Mouse (Mus musculus): Measurements from ENCODE around the gene Gm20458. TPM values are rescaled to one million over a fixed set of nuclear protein-coding genes. Genes with fewer than 3 reads are reported as not detected.

Gene Gm20458
- total RNA-seq, 2 experiments from 2014 or later, result 3.8 to 6.5 TPM

GRCm38 (mm10) chr2:164497691-164498268 is 37.0 kb downstream of the Gm20458 start:
- DNase-seq (ENCODE audit: low spot score), result no peak

- no peak for DNase-seq (ENCODE audit: low spot score)
Measured at GRCm38 (mm10) chr2:164499317-164499716, 38.5 kb downstream of the Gm20458 start.

DNA sequence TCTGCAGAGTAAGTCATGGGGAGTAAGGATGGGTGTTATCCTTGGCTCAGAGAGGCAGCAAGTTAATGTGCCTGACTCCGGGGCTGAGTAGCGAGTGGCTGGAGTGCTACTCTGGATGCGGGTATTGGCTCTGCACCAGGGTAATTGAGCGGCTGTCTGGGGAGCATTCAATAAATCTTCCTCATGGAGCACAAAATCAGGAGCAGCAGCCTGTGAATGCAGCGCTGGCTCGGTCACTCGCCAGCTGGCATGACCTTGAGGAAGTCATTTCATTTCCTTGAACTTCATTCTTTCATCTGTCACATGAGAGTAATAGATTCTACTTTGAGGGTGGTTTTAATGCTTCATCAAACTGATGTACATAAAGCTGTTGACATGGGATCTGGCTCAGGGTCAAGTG is 39.7 kb downstream of the Gm20458 start:
- no peak for DNase-seq (ENCODE audit: low spot score)

GRCm38 (mm10) chr2:164504919-164505318 is 44.2 kb downstream of the Gm20458 start:
- no peak for DNase-seq (ENCODE audit: low spot score)

DNA sequence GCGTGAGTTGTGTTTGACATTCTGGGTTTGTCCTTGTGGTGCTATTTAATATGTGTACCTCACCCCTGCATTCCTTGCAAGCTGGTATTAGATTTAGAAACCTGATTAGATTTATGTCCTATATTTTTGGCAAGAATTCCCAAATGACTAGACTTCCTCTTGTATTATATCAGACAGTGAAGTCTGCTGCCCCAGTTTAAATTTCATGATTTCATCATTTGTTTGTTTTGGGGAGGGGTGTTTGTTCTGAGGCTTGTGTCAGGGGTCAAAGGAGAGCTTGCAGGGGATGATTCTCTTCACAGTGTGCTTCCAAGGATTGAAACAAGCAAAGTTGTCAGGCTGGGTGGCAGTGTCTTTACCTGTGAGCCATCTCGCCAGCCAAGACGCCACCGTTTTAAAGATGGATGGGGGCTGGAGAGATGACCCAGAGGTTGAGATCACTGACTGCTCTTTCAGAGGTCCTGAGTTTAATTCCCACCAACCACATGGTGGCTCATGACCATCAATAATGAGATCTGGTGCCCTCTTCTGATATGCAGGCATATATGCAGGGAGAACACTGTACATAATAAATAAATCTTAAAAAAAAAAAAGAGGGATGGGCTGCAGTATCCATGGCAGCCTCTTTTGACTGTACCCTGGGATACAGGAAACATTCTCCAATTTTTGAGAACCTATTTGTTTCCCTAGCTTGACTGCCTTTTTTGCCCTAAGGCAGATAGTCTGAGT is 45.0 kb downstream of the Gm20458 start:
- DNase-seq (ENCODE audit: low spot score), result no peak

- DNase-seq (ENCODE audit: low spot score), result no peak
Measured at GRCm38 (mm10) chr2:164507811-164508210, 47.0 kb downstream of the Gm20458 start.

DNA sequence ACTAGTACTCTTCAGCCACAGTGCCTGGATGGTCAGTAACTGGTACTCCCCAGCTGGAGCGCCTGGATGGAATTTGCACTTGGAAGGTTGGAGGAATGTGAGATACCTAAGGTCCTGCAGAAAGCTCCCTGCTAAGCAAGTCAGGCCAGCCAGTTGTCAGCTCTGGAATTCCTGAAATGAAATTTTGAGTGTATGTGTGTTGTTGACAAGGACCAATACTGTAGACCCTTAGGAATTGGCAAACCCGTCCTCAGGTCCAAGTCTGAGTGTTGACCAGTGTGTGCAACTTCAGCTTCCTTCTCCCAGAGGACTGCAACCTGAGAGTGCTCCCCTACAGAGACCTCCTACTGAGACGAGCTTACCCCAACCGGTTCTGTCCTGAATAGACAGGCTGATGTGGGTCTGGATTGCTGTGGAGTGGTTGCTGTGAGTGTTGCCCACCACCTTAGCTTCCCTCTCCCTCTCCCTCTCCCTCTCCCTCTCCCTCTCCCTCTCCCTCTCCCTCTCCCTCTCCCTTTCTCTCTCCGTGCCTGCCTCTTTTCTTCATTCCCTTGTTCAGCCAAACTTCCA is 49.9 kb downstream of the Gm20458 start:
- no peak for DNase-seq (ENCODE audit: low spot score)

DNA sequence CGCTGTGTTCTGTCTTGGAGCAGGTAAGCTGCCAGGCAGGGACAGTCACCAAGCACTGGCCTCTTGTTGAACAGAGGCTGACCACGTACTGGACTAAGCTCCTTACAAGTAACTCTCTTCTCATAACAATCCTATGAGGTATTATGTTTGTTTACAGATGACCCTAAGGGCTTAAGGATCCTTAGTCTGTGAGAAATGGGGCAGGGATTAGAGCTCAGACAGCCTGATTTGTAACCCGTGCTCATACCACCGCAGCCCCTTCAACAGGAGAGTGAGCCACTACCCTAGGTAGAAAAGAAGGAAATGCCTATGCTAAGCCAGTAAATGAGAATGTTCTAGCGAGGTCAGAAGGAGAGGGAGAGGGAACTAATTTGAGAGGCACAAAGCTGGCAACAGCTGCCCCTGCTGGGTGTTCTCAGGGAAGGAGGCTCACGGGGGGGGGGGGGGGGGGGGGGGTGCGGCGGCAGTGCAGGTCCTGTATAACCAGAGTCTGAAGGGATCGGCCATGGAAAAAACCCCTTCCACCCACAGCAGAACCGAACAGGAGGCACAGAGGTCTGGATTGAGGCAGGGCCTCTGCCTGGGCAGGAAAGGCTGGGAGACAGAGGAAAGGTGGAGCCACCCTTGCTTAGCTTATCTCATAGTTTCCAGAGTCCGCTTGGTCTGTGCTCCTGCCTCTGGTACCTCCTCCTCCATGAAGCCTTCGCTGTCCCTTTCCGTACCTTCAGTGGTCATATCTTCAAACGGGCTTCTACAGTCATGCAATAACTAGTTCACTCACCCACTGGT is 51.5 kb downstream of the Gm20458 start:
- no peak for DNase-seq (ENCODE audit: low spot score)

DNA sequence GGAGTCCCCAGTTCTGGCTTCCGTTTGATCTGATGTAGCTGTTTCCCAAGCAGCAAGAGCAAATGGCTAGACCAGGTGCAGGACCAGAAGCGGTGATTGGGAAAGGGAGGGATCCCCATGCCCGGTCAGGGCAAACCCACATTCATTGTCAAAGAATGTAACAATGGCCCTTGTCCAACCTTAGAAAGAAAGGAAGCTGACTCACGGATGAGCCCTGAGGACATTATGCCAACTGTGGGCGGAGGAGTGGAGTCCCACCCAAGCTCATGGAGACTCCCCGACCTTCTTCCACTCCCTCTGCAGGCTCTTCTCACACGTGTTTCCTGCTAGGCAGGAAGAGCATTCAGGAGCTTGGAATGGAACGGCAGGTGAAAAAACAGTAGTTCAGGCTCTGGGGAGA is 52.6 kb downstream of the Gm20458 start:
- peak; percentile 29 for DNase-seq (ENCODE audit: low spot score)

DNA sequence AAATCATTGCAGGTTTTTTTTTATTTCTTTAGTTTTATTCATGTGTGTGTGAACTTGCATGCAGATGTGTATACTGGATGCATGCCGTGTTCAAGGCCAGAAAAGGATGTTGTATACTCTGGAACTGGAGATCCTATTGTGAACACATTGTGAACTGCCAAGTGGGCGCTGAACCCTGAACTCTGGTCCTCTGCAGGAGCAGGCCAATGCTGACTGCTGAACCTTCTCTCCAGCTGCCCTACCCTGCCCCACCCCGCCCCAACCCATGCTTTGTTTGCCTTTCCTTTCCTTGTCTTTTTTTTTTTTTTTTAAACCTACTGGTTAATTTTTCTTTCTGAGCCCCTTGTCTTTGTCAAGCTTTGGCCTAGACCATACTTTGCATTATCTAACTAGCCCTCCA is 54.1 kb downstream of the Gm20458 start:
- no peak for DNase-seq (ENCODE audit: low spot score)

GRCm38 (mm10) chr2:164515897-164516296 is 55.1 kb downstream of the Gm20458 start:
- DNase-seq (ENCODE audit: low spot score), result no peak

GRCm38 (mm10) chr2:164516592-164516991 is 55.8 kb downstream of the Gm20458 start:
- DNase-seq (ENCODE audit: low spot score), result no peak

DNA sequence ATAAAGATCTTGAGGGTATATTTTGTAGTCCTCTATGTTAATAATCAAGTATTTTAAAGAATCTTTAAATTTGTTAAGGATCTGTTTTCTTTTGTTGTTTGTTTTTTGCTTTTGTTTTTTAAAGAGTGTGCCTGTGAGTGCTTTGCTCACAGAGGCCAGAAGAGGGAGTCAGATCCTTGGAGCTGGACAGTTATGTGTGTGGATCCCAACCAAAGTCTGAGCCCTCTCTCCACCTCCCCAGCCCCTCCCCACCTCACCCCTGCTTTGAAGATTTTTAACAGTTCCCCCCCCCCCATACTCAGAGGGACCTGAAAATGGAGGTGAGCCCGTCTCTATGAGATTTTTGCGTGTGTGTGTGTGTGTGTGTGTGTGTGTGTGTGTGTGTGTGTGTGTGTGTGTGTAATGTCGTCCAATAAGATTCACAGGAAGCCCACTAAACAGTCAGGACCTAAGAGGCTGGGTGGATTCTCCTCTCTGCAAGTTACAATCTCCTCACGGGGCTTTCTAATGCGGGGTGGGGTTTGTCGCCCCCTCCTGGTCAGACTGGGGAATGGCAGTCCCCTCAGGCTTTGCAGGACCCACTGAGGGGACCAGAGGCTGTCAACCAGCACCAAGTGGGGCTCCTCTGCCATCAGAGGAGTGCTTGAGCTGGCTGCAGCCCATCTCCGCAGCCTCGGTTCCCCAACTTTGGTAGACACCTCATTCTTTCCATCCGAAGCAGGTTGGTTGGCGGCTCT is 56.9 kb downstream of the Gm20458 start:
- DNase-seq (ENCODE audit: low spot score), result peak; percentile 70

DNA sequence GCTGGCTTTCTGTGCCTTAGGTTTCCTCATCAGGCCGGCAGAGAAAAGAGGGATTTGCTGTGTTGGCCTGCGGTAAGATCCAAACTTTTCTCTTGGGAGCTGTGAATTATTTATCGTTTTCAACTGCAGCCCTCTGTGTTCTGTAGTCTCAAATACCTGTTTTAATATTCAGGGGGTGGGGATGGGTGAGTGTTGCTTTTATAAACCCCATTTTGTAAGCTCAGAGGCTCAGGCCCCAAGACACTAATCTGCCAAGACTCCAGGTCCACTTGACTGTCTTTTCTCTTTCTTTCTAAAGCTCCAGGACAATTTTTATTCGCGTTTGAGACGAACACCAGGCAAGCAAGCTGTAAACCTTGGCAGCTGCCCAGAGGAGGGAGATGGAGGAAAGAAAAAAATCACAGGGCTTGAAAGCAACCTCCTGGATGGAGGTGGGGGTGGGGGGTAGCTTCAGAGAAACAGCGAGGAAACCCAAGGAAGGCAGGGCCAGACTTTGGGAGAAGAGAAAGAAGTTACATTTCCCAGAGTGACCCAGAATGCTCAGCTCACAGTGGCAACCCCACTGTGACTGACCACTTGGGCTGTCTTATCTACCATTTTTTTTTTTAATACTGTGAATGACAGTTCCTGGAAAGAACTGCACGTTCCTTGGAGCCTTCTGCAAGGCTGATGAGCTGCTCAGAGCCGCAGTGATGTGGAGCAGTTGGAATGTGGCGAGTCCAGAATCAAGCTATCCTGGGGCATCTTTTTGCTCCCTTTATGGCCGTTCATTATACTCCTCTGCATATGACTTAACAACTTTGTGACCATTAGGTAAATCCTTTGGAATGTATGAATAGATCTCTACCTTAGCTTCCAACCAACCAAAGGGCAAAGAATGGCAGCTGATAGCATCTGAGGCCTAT is 57.8 kb downstream of the Gm20458 start:
- no peak for DNase-seq (ENCODE audit: low spot score)

- no peak for DNase-seq (ENCODE audit: low spot score)
Measured at GRCm38 (mm10) chr2:164519171-164519526, 58.4 kb downstream of the Gm20458 start.

GRCm38 (mm10) chr2:164520782-164521181 is 60.0 kb downstream of the Gm20458 start:
- peak; percentile 39 for DNase-seq (ENCODE audit: low spot score)

DNA sequence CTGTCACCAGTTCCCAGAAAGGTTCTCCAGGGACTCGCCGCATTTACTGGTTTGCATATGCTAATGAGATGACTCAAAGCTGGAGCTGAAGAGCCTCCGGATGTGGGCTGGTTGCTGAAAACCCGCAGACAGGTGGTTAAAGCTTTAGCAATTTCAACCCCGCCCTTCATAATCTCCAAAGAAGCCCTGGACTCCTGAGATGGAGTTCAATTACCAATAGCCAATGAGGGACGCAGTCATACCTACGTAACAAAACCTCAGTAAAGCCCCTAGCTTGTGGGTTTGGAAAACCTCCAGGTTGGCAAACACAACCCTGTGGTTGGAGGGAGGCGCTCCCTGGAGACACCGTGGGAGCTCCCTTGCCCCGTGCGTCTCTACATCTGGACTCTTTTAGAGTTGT is 61.1 kb downstream of the Gm20458 start:
- DNase-seq (ENCODE audit: low spot score), result no peak

GRCm38 (mm10) chr2:164522280-164522679 is 61.5 kb downstream of the Gm20458 start:
- DNase-seq (ENCODE audit: low spot score), result no peak

DNA sequence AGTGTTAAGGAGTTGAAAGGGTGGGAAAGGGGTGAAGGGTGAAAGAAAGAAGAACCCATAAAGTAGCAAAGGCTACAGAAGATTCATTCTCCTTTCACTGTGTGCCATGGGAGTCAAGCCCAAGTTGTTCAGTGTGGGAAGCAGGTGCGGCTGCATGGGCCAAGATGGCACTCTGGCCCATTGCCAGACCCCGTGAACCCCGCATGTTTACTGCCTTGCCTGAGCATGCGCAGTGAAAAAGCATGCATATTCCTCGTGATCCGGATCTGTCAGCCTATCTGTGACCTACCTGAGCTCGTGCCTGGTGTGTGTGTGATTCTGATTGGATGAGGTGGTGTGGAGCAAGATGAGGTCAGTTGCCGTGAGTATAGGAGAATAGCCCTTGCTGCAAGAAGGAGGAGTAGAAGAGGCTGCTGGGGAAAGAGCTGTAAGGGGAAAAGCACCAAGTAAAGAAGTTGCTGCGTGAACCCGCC is 62.6 kb downstream of the Gm20458 start:
- peak; percentile 11 for DNase-seq (ENCODE audit: low spot score)

- no peak for DNase-seq (ENCODE audit: low spot score)
Measured at GRCm38 (mm10) chr2:164528557-164528956, 67.8 kb downstream of the Gm20458 start.
